Mouse (Mus musculus): ENCODE results near the gene Slc25a18. TPM values are rescaled to one million over a fixed set of nuclear protein-coding genes. Genes with fewer than 3 reads are reported as not detected.

Slc25a18 gene
- polyA plus RNA-seq, 1 experiment from 2014 or later = 0.07 TPM

- no peaks in the 10 kb centered on the region for H3K27me3 ChIP-seq
- peak; percentile 60 for ATAC-seq (ENCODE audit: insufficient read depth)
- peak overlapping the region; percentile 53 for H3K27ac ChIP-seq (replicated peaks)
- no peak overlapping the region for H3K9ac ChIP-seq
- no peak overlapping the region for H3K4me3 ChIP-seq (replicated peaks)
- no peaks in the 10 kb centered on the region for H3K9me3 ChIP-seq (replicated peaks)
- peaks cover 36% of the 10 kb centered on the region for H3K36me3 ChIP-seq (replicated peaks)
- H3K4me2 ChIP-seq = peak overlapping the region; percentile 31; the same call in 1 of the 2 replicates
- WGBS (ENCODE audit: insufficient replicate concordance) = 45% methylated on average over 5 of the region's 5 CpGs
- H3K4me1 ChIP-seq (replicated peaks) = peaks cover 72% of the 10 kb centered on the region
Measured at GRCm38 (mm10) chr6:120841754-120842153, 68.4 kb downstream of the Slc25a18 start.

Small RNA genes within 50 kb of the gene (microRNA-seq; reads per million reads assigned to microRNA genes)
- not detected for gene Gm25193

Other genes starting within 250 kb of the Slc25a18 start
- gene Hdhd5, start 242.3 kb upstream of the Slc25a18 start, polyA plus RNA-seq (2015; fragmentation: Nextera tagmentation; extraction: Ambion mirVana) = 9.9 and 11.6 TPM in 2 replicates
- 6.6 TPM in 2 replicates for gene Cecr2, start 107.2 kb upstream of the Slc25a18 start, polyA plus RNA-seq (2015; fragmentation: Nextera tagmentation; extraction: Ambion mirVana)
- 155 and 157 TPM in 2 replicates for gene Atp6v1e1, start 49.2 kb downstream of the Slc25a18 start, polyA plus RNA-seq (2015; fragmentation: Nextera tagmentation; extraction: Ambion mirVana)
- gene Bcl2l13, start 62.6 kb downstream of the Slc25a18 start, polyA plus RNA-seq (2015; fragmentation: Nextera tagmentation; extraction: Ambion mirVana) = 34.3 and 34.4 TPM in 2 replicates
- 22.0 TPM in 2 replicates for gene Bid, start 143.3 kb downstream of the Slc25a18 start, polyA plus RNA-seq (2015; fragmentation: Nextera tagmentation; extraction: Ambion mirVana)

Measured in liver, embryonic 15.5 days (tissue).